Mouse (Mus musculus): ENCODE measurements around the gene Zfp536.
"Not testable (repeated sequence)": the region's sequence is repeated elsewhere in the genome, so short reads cannot be mapped to it uniquely, and the experiment has no call there.

Zfp536 gene

GRCm38 (mm10) chr7:37758886-37759285 is 14.6 kb downstream of the Zfp536 start:
- no peak for DNase-seq (ENCODE audit: low spot score in 2 of 2)

- DNase-seq (ENCODE audit: low spot score in 2 of 2), result no peak
Measured at GRCm38 (mm10) chr7:37753024-37753423, 20.4 kb downstream of the Zfp536 start.

DNA sequence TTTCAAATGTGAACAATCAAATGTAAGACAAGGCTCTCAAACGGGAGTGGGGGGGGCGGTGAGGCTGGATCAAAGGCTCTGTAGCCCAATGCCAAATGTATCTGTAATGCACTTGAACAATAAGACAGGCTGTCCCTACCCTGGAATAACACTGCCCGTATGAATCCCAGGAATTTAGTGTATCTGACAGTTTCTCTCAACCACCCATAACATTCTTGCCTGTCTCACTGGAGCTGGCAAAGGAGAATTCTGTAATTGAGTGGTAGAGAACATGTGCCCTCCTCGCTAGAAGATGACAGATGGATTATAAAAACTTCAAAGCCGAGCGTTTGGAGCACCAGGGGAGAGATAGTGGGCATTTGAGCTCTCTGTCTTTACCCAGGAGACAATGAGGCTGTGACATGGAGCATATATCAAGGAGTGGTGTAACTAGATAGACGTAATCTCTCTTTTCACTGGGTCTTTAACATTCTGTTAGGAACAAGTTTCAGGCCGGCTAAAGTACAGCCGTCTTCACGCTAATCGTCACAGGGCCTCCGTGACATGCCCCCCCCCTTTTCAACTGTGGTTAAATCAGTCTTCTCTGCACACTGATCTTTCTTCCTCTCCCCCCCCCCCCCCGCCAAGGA is 27.2 kb downstream of the Zfp536 start:
- no peak for DNase-seq (ENCODE audit: low spot score in 2 of 2)

DNA sequence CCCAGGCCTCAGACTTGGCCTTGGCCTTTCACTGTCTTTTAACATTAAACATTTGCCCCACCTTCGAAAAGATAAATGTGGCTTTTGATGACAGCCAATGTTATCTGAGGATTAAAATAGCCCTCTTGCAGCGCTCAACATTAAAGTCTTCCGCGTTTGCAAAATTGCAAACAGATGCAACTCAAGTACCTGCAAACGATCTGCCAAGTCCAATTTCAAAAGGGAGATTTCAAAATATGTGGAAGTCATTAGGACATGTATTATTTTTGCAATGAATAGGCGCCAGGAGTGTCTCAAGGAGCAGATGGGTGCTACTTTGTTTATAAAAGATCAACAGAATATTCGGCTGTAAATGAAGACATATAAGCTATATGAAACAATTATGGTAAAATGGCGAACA is 30.1 kb downstream of the Zfp536 start:
- no peak for DNase-seq (ENCODE audit: low spot score in 2 of 2)

DNA sequence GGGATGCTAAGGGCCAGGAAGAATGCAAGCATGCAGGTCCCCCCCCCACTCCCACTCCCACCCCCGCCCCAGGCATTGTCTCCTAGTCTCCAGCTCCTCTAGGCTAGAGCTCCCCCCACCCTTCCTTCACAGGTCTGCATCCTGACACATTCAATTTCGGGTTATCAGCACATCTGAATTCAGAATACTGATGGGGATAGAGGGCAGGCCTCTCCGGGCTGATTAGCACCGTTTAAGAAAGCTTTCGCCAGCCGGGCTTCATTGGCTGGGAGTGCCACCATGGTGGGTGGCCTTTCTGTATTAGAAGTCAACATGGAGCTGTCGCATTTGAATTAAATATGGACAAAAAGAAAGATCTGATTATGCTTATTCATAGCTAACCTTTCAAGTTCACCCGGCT is 36.2 kb downstream of the Zfp536 start:
- DNase-seq (ENCODE audit: low spot score in 2 of 2), result no peak

DNA sequence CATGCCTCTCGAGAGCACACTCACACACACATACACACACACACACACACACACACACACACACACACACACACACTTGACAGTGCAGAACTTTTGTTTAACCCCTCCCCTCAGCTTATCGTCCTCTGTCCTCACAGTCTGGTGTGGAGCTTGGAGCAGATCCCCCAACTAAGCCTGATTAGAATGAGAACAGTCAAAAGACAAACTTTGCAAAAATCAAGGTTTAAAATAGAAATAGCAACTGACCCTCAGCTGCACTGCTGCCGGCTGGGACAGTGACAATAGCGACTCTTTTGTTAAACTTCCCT is 37.1 kb downstream of the Zfp536 start:
- DNase-seq (ENCODE audit: low spot score in 2 of 2), result no peak

DNA sequence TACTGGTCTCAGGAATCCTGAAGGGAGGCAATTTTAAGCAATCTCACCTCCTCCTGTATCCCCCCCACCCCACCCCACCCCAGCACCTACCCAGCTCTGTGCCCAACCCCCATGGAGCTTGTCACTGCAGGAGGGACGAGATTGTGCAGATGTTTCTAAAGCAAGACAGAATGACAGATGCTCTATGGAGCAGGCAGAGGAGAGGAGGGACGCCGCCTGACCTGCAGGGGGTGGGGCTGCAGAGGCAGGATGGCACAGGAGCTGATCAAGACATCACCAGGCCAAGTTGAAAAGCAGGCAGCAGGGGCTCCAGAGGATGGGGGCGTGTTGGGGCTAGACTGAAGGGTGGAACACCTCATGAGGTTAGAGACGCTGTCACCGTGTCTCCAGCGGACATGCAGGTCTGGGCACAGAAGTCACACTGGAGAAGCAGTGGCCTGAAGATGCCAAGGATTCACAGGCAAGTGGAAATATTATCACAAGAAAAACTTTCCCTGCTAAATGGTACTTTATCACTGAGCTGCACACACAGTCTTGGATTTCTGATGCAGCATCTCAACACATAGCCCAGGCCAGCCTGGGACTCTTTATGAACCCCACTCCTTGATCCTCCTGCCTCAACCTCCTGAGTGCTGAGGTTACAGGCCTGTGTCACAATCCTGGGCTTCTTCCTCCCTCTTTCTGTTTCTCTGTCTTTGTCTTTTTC is 37.6 kb downstream of the Zfp536 start:
- no peak for DNase-seq (ENCODE audit: low spot score in 2 of 2)

- DNase-seq (ENCODE audit: low spot score in 2 of 2), result no peak
Measured at GRCm38 (mm10) chr7:37735101-37735500, 38.3 kb downstream of the Zfp536 start.

- no peak for DNase-seq (ENCODE audit: low spot score in 2 of 2)
Measured at GRCm38 (mm10) chr7:37734576-37734975, 38.9 kb downstream of the Zfp536 start.

- DNase-seq (ENCODE audit: low spot score in 2 of 2), result no peak
Measured at GRCm38 (mm10) chr7:37733996-37734395, 39.4 kb downstream of the Zfp536 start.

- DNase-seq (ENCODE audit: low spot score in 2 of 2), result no peak
Measured at GRCm38 (mm10) chr7:37732741-37733140, 40.7 kb downstream of the Zfp536 start.

DNA sequence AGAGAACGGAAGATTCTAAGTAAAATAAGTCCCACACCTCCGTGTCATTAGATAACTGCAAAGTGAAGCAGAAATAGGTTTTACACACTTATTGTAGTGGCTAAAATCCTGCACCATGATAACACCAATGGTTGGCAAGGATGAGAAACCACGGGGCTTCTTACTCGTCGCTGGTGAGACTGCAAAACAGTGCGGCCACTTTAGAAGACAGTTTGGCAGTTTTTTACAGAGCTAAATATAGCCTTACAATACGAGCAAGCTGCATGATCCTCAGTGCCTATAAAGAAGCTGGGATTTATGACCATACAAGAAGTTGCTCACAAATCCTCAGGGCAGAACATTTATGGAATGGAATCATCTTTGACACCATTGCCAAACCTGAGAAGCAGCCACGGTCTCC is 45.7 kb downstream of the Zfp536 start:
- no peak for DNase-seq (ENCODE audit: low spot score in 2 of 2)

DNA sequence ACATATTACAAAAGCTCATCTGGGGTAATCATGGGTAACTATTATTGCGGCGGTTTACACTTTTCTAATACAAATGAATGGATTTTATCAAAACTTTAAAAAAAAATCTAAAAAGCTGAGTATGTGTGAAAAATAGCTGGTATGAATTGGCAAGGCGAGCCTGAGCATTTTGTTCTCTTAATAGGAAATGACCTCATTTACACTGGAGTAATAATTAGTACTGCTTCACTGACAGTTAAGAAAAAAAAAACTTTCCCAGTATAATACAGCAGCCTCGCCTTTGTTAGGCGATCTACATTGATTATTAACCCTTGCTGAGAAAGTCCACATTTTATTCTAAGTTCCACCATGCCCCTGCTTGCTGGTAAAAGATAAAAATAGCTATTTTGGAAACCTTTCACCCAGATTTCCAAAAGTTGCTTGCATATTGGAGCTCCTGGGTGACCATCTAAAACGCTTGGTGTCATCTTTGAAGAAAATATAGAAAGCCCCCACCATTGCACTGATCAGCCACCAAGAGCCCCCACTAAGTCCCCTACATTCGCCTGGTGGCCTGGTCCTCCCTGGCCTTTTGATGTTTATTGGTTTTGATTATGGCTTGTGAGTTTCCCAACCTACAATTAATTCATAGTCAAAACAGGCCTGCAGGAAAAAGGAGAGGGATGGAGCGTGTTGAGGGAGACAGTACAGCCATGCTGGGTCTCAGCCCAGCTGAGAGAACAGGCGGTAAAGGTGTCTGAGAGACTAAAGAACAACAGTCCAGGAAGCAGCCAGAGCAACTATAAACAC is 49.2 kb downstream of the Zfp536 start:
- no peak for DNase-seq (ENCODE audit: low spot score in 2 of 2)

GRCm38 (mm10) chr7:37723191-37723592 is 50.2 kb downstream of the Zfp536 start:
- no peak for DNase-seq (ENCODE audit: low spot score in 2 of 2)

DNA sequence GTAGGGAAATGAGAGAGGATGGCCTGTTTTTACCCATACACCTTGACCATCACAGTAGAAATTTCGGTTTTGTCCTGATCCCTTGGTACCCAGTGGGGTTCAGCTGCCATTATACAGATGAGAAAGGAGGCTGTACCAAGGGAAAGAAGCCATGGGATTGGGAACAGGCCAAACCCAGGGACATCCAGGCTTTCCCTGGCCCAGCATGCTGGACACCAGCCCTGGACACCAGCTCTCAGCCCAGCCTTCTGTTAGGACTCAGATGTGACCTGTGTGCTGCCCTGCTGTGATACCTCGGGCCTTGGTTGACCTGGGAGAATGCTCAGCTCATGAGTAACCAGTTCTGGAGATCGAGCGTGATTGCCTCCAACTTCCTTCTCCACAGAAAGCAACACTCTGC is 51.8 kb downstream of the Zfp536 start:
- no peak for DNase-seq (ENCODE audit: low spot score in 2 of 2)

DNA sequence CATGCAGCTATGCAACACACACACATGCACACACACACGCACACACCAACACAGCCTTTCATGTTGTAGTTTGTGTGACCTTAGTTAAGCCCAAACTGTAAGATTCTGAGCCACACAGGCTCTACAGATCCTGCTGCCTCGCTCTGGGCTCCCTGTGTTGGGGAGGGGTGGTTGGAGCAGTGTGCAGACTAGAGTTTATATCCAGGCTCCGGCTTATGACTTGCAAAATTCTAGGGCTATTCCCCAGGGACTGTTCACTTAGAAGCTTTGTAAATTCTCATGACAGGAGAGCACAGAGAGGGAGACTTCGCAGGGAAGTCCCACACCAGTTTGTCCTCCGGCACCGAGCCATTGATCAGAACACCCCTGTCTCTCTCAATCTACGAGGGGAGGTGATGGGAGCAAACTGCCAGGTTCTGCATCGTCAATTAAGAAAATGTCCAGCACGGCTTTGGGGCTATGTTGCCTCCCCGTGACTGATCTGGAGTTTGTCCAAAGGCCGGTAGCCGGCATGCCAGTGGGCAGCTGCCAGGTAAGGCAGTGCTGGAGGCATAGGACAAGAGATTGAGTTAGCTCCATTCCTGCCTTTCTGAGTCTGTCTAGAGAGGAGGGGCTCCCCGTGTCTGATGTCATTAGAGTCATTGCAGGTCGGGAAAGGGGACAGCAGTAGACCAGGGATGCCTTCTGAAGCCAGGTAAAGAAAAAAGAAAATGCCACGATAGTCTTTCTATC is 54.6 kb downstream of the Zfp536 start:
- no peak for DNase-seq (ENCODE audit: low spot score in 2 of 2)

DNA sequence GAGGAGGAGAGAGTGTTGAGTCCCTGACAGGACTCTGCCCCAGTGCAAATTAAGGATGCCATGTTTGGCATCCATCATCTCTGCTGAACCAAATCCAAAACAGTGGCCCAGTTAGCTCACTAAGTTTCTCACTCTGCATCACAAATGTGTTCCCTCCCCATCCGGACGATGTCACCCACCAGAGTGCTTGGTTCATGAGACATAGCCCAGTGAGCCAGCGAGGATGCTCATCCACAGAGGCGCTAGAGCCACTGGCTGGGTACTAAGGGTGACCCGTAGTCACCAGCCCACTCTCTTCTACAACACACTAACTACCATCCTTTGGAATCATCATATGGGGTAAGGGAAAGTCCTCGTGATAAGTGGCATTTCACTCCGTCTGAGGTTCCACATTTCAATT is 56.4 kb downstream of the Zfp536 start:
- DNase-seq (ENCODE audit: low spot score in 2 of 2), result no peak

DNA sequence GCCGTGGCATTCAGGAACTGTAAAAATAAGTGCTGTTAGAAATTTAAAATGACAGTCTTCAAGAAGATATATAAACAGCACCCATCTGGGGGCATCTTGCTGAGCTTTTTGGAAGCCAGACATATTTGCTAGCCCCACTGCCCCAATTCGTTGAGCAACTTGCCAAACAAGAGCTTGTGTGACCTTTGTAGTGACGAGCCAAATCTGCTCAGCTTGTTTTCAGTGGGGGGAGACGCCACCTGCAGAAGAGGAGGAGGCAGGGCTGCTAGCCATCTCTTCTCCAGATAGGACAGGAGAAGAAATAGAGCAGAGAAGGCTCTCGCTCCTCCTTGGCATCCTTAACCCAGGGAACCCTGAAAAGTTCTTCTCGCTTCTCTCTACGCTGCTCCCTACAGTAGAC is 56.8 kb downstream of the Zfp536 start:
- DNase-seq (ENCODE audit: low spot score in 2 of 2), result no peak

- DNase-seq (ENCODE audit: low spot score in 2 of 2), result no peak
Measured at GRCm38 (mm10) chr7:37704464-37704863, 69.0 kb downstream of the Zfp536 start.

GRCm38 (mm10) chr7:37697378-37697777 is 76.1 kb downstream of the Zfp536 start:
- DNase-seq (ENCODE audit: low spot score in 2 of 2), result not testable (repeated sequence)

DNA sequence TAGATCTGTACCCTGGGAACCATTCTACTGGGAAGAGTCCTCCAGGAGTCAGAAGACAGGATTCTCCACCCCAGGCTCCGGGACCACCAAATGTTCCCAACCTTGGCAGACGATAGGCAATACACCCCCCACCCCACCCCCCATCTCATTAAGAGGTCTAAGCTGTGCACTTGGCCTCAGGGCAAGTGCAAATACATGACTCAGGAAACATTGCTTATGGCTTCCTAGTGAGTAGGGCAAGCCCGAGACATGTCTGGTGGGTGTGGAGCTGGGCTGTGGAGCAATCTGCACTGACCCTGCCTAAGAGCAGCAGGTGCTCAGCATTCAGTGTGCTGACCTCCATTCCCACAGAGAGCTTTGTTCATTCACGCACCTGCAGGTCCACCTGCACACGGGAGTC is 78.4 kb downstream of the Zfp536 start:
- DNase-seq (ENCODE audit: low spot score in 2 of 2), result no peak

DNA sequence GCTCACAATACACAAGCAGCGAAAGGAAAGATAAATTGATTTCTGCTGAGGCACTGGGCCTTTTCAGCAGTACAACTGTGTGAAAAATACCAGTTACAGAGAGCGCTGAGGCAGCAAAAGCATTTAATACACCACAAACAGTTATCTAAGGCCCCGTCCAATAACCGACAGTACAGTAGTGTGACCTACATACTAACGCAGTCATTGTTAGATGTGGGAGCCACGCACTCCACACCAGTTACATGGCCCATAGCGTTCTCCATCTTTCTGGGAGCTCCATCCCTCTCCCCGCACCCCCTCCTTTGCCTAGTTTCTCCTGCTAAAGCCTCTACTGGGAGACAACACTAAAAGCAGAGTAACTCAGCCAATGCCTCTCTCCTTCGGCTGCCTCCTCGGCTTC is 82.8 kb downstream of the Zfp536 start:
- DNase-seq (ENCODE audit: low spot score in 2 of 2), result no peak

All from right cerebral cortex, adult 2 months (tissue).